Mouse (Mus musculus) T-helper 2 cell (primary cell): ENCODE results near the gene Eif2ak1.

Experiments
- in situ Hi-C: fragments of 300-600 bp; cut with MboI, MseI; formaldehyde crosslinking; loops from one replicate; pipeline ENCODE4 v1.15.1; 2025; ENCODE audit warnings: high pct_unique_total_duplicates

Gene Eif2ak1

GRCm38 (mm10) chr5:143943231-143944125, 125.9 kb downstream of the Eif2ak1 start:
- in situ Hi-C loops, result no loop called here

GRCm38 (mm10) chr5:143948361-143948760, 130.8 kb downstream of the Eif2ak1 start:
- in situ Hi-C loops, result no loop called here

GRCm38 (mm10) chr5:143950016-143950415, 132.4 kb downstream of the Eif2ak1 start:
- in situ Hi-C loops, result no loop called here
